Mouse (Mus musculus) liver, postnatal 0 days (tissue): ENCODE measurements around the gene Nat10.

Source experiments
- CTCF ChIP-seq: sonication (generic); IDR thresholded peaks from 2 replicates; pipeline ENCODE4 v1.5.1; 2016; ENCODE audit warnings: antibody characterized with exemption, low read depth
- EP300 ChIP-seq: IDR thresholded peaks from 2 replicates; pipeline ENCODE4 v1.6.1; 2016; ENCODE audit warnings: antibody characterized with exemption, low read depth, mild to moderate bottlenecking

- TF ChIP-seq CTCF (no peak), EP300 (no peak)
These were observed 24.7 kb upstream of the Nat10 start for GRCm38 (mm10) chr2:103785735-103786134.
